Mouse (Mus musculus) limb, embryonic 11.5 days (tissue): Measurements from ENCODE around the gene Rad54l2. TPM values are rescaled to one million over a fixed set of nuclear protein-coding genes. Genes with fewer than 3 reads are reported as not detected.

Source experiments
- ATAC-seq: fragments of 200-750 bp; cut with Nextera tagmentation; 2 replicates; pipeline ENCODE4 v1.8.0; 2017; ENCODE audit warnings: low read depth; ENCODE audit not compliant: insufficient number of reproducible peaks, low FRiP score, low TSS enrichment
- DNase-seq: peaks from one replicate; pipeline ENCODE4 v3.0.0-alpha.2; 2015; ENCODE audit warnings: low spot score
- H3K27ac ChIP-seq: fragments of 300-500 bp; sonication (generic); replicated peaks from 2 replicates; pipeline ENCODE4 v1.5.1; 2014; ENCODE audit warnings: low read depth, mild to moderate bottlenecking, low read length
- H3K27me3 ChIP-seq: fragments of 300-500 bp; sonication (generic); 2 replicates; pipeline ENCODE4 v1.6.1; 2014; ENCODE audit warnings: mild to moderate bottlenecking, low read length, mixed read lengths; ENCODE audit not compliant: control insufficient read depth, insufficient read depth
- H3K36me3 ChIP-seq: fragments of 300-500 bp; sonication (generic); 2 replicates; pipeline ENCODE4 v1.6.1; 2014; ENCODE audit warnings: mild to moderate bottlenecking, low read length, moderate library complexity, mixed read lengths; ENCODE audit not compliant: control insufficient read depth, insufficient read depth
- H3K4me1 ChIP-seq: fragments of 300-500 bp; sonication (generic); 2 replicates; pipeline ENCODE4 v1.6.1; 2014; ENCODE audit warnings: low read length, mixed read lengths; ENCODE audit not compliant: control insufficient read depth, insufficient read depth
- H3K4me2 ChIP-seq: fragments of 300-500 bp; sonication (generic); 2 replicates; pipeline ENCODE4 v1.6.1; 2014; ENCODE audit warnings: low read depth, mild to moderate bottlenecking, moderate library complexity; ENCODE audit not compliant: severe bottlenecking
- H3K4me3 ChIP-seq: fragments of 300-500 bp; sonication (generic); 2 replicates; pipeline ENCODE4 v1.5.1; 2014; ENCODE audit warnings: low read depth, low read length
- H3K9ac ChIP-seq: fragments of 300-500 bp; sonication (generic); 2 replicates; pipeline ENCODE4 v1.6.1; 2014; ENCODE audit warnings: mild to moderate bottlenecking, low read length
- H3K9me3 ChIP-seq: fragments of 300-500 bp; sonication (generic); 2 replicates; pipeline ENCODE4 v1.6.1; 2016; ENCODE audit warnings: low read length; ENCODE audit not compliant: control insufficient read depth
- WGBS: fragments of 180-500 bp; shearing (Covaris S2); extraction: QIAGEN DNeasy Blood & Tissue Kit; methylation state at CpG from one replicate; pipeline ENCODE4 v1.1.7; 2014; 5-methylcytosine and 5-hydroxymethylcytosine counted together
- polyA plus RNA-seq: library from polyadenylated mRNA; unstranded; fragments of >200 nt; fragmentation: Nextera tagmentation; extraction: Ambion mirVana; gene quantifications from 2 replicates; pipeline ENCODE4 v1.2.1, GENCODE M21; 2014

Gene Rad54l2
- polyA plus RNA-seq = 7.5 and 7.7 TPM in 2 replicates

GRCm38 (mm10) chr9:106788812-106789321 lies at the start of gene Rad54l2:
TSS of gene Rad54l2 (minus strand) at chr9:106789194.
- H3K9me3 ChIP-seq = no peaks in the 10 kb centered on the region
- H3K9ac ChIP-seq = peak within 1 kb of the TSS; percentile 95
- DNase-seq (peak; percentile 94), ATAC-seq (peak; percentile 87)
- peak within 1 kb of the TSS; percentile 79 for H3K4me3 ChIP-seq
- H3K4me1 ChIP-seq = peaks cover 3% of the 10 kb centered on the region; the same call in 1 of the 2 replicates
- WGBS = under 1% methylated on average over 49 of the region's 49 CpGs
- H3K36me3 ChIP-seq = no peaks in the 10 kb centered on the region
- no peaks in the 10 kb centered on the region for H3K27me3 ChIP-seq
- peak within 1 kb of the TSS; percentile 70 for H3K27ac ChIP-seq
- H3K4me2 ChIP-seq = peak within 1 kb of the TSS; percentile 59

GRCm38 (mm10) chr9:106822381-106823104 lies 33.5 kb upstream of the Rad54l2 start:
- Histone ChIP-seq H3K27me3 (no peaks in the 10 kb centered on the region), H3K4me3 (peak overlapping the region; percentile 85), H3K4me2 (peak overlapping the region; percentile 61), H3K36me3 (no peaks in the 10 kb centered on the region), H3K9ac (peak overlapping the region; percentile 87), H3K9me3 (no peaks in the 10 kb centered on the region), H3K4me1 (no peaks in the 10 kb centered on the region), H3K27ac (peak overlapping the region; percentile 87; the same call in 1 of the 2 replicates)
- peak; percentile 91 for DNase-seq
- 2% methylated on average over 30 of the region's 32 CpGs for WGBS
- ATAC-seq = peak; percentile 85

DNA sequence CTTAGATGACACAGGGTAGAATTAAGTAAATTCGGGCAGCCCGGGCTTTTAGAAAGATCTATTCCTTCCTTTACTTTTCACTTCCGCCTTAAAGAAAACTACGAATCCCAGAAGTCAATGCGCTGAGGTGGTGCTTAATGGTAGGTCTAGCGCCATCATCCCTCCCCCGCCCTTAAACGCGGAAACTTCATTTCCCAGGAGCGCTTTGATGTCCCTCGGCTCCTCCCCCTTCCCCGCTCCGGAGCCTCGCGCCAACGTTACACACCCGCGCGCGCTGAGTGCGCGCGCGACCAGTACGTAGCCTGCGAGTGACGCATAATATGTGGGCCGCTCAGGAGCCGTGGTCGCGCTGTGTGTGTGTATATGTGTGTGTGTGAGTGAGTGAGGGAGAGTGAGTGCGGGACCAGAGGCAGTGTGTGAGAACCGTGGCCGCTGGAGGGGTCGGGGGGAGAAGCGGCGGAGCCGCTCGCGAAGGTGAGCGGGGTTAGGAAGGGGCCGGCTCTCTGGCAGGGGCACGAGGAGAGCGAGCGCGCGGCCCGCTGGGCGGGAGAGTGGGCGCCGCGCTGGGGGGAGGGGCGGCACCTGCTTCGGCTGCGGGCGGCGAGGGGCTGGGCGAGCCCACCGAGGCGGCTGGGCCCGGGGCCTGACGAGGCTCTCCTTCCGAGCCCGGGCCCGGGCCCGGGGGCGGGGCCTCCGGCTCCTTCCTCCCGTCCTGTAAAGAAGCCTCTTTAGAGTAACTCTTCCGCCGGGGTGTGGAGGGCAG lies 32.8 kb upstream of the Rad54l2 start, which contains the start of gene Dcaf1:
TSS of gene Dcaf1 (plus strand) at position 257 of the 763 bp plus-strand sequence.
- H3K9ac ChIP-seq = peak within 1 kb of the TSS; percentile 87
- WGBS = under 1% methylated on average over 60 of the region's 71 CpGs

DNA sequence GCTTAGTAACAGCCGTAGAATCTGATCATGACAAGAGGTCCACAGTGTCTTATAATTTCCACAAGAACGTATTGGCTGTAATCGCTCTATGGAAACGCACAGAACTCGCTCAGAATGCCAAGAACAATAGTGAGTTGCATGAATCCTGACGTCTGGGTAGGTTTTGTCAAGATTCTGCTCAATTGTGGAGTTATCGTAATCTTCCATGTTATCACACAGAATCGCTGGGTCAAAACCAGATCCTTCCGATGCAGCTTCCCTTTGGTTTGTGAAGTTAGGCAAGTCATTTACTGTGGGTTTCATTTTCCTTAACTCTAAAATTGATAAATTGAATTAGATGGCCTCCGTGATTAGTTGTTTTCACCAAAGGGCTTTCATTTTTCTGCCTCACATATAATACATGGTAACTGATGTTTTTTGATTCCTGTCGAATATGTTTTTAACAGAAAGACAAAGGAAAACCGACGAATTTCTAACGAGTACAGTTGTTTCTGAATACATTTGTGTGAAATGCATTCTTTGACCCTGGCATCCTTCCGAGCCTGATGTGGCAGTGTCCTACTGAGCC lies 32.1 kb upstream of the Rad54l2 start:
- H3K36me3 ChIP-seq = no peaks in the 10 kb centered on the region
- WGBS = 54% methylated on average over 15 of the region's 15 CpGs
- DNase-seq = peak; percentile 22
- no peaks in the 10 kb centered on the region for H3K9me3 ChIP-seq
- H3K4me1 ChIP-seq = no peaks in the 10 kb centered on the region
- peak overlapping the region; percentile 54 for H3K9ac ChIP-seq
- no peaks in the 10 kb centered on the region for H3K27me3 ChIP-seq
- peak overlapping the region; percentile 85 for H3K4me3 ChIP-seq
- no peak overlapping the region for H3K27ac ChIP-seq
- no peak for ATAC-seq
- H3K4me2 ChIP-seq = peak overlapping the region; percentile 30; the same call in 1 of the 2 replicates

More for the DNA sequence above, 32.8 kb upstream of the Rad54l2 start, which contains the start of gene Dcaf1:
- DNase-seq = peak; percentile 94
- no peaks in the 10 kb centered on the region for H3K9me3 ChIP-seq
- H3K27ac ChIP-seq = peak within 1 kb of the TSS; percentile 87
- peak; percentile 95 for ATAC-seq
- no peaks in the 10 kb centered on the region for H3K4me1 ChIP-seq
- H3K36me3 ChIP-seq = no peaks in the 10 kb centered on the region
- H3K4me3 ChIP-seq = peak within 1 kb of the TSS; percentile 85
- H3K27me3 ChIP-seq = no peaks in the 10 kb centered on the region
- H3K4me2 ChIP-seq = peak within 1 kb of the TSS; percentile 61

- no peaks in the 10 kb centered on the region for H3K9me3 ChIP-seq
- WGBS = 86% methylated on average over 1 of the region's 1 CpGs
- no peak overlapping the region for H3K27ac ChIP-seq
- H3K4me1 ChIP-seq = no peaks in the 10 kb centered on the region
- H3K27me3 ChIP-seq = no peaks in the 10 kb centered on the region
- ATAC-seq (no peak), DNase-seq (no peak)
- no peak overlapping the region for H3K9ac ChIP-seq
- H3K36me3 ChIP-seq = no peaks in the 10 kb centered on the region
- H3K4me2 ChIP-seq = no peak overlapping the region
- H3K4me3 ChIP-seq = no peak overlapping the region
Observed at GRCm38 (mm10) chr9:106819201-106819600, 30.2 kb upstream of the Rad54l2 start.

DNA sequence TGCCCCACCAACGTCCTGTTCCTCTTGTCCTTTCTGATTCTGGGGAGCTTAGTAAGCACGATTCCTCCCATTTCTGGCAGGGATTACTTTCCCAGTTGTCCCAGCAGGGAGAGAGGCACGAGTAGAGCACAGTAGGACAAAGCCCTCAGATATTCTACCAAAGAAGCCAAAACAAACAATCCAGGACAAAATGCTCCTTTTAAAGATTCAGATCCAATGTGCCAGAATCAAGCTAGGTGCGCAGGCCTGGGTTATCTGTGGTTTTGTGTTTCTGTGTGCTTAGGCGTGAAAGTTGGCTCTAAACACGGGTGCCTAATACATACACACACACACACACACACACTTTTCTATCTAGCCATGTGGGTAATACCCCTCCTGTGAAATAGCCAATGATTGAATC lies 29.2 kb upstream of the Rad54l2 start:
- DNase-seq (no peak), ATAC-seq (no peak)
- Histone ChIP-seq H3K9ac (no peak overlapping the region), H3K4me1 (no peaks in the 10 kb centered on the region), H3K36me3 (no peaks in the 10 kb centered on the region), H3K4me3 (no peak overlapping the region), H3K27ac (no peak overlapping the region), H3K27me3 (no peaks in the 10 kb centered on the region), H3K4me2 (no peak overlapping the region), H3K9me3 (no peaks in the 10 kb centered on the region)
- WGBS = 81% methylated on average over 6 of the region's 6 CpGs

- H3K9ac ChIP-seq = no peak overlapping the region
- no peak overlapping the region for H3K4me3 ChIP-seq
- H3K4me2 ChIP-seq = no peak overlapping the region
- DNase-seq (no peak), ATAC-seq (no peak)
- 76% methylated on average over 4 of the region's 4 CpGs for WGBS
- H3K27me3 ChIP-seq = no peaks in the 10 kb centered on the region
- H3K27ac ChIP-seq = no peak overlapping the region
- no peaks in the 10 kb centered on the region for H3K36me3 ChIP-seq
- H3K4me1 ChIP-seq = no peaks in the 10 kb centered on the region
- H3K9me3 ChIP-seq = no peaks in the 10 kb centered on the region
Observed at GRCm38 (mm10) chr9:106806503-106806902, 17.5 kb upstream of the Rad54l2 start.

- 66% methylated on average over 6 of the region's 6 CpGs for WGBS
- peaks cover 3% of the 10 kb centered on the region; the same call in 1 of the 2 replicates for H3K4me1 ChIP-seq
- H3K4me2 ChIP-seq = no peak overlapping the region
- H3K27me3 ChIP-seq = no peaks in the 10 kb centered on the region
- no peak for ATAC-seq
- DNase-seq = no peak
- no peak overlapping the region for H3K4me3 ChIP-seq
- no peak overlapping the region for H3K27ac ChIP-seq
- no peaks in the 10 kb centered on the region for H3K36me3 ChIP-seq
- H3K9ac ChIP-seq = no peak overlapping the region
- H3K9me3 ChIP-seq = no peaks in the 10 kb centered on the region
Observed at GRCm38 (mm10) chr9:106790831-106791230, 1.8 kb upstream of the Rad54l2 start.
